Mouse (Mus musculus) right cerebral cortex, adult 2 months (tissue): Measurements from ENCODE around the gene Usp20.
"Not testable (repeated sequence)": the region's sequence is repeated elsewhere in the genome, so short reads cannot be mapped to it uniquely, and the experiment has no call there.

Experiments used
- DNase-seq, 2 experiments: peaks; one replicate each; pipeline ENCODE4 v3.0.0; 2021 to 2022; ENCODE audit warnings: low spot score in 2 of 2

The Usp20 gene

DNA sequence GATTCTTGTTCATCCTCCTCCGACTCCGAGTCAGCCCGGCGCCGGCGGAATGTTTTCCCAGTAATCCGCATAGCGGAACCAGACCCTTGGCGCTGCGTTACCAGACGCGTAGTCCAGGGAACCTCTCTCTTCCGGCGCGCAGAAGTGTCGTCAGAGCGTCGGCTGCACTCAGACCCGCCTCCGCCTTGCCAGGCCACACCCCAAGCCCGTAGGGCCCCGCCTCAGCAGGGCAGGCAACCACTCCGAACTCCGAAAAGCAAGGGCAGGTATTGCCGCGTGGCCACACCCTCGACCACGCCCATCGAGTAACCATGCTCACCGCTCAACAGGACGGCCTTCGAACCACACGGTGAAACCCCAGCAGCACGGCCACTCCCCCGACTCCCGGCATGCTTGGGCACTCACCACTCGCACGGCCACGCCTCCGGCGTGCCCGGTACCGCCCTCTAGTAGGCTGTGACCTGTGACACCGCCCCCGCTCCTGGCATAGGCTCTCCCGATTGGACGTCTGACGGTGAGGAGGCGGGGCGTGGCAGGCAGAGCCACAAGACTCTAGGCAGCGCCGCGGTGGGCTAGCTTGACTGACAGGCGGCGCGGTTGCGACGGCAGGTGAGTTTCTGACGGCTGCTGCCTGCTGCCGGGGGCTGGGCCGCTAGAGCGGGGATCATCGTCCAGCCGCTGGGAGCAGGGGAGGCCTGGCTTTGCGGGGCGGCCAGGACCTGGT is at the start of gene Usp20, which contains the start of gene BC005624:
Usp20 (plus strand) TSS at position 490 of the 724 bp plus-strand sequence.
BC005624 (minus strand) TSS at position 412 of the 724 bp plus-strand sequence.
- peak; percentile 99 to 100 for DNase-seq

DNA sequence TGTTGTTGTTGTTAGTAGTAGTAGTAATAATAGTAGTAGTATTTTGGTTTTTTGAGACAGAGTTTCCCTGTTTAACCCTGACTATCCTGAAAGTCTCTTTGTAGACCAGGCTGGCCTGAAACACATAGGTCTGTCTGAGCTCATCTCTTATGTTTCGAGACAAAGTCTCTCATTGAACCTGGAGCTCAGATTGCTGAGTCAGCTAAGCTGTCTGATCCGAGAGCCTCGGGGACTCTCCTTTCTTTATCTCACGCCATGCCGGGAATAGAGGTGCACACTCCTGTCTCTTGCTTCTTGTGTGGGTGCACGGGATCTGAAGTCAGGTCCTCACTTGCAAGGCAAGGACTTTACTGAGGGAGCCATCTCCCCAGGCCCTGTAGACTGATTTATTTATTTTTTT is 49.0 kb upstream of the Usp20 start:
- DNase-seq: no peak

DNA sequence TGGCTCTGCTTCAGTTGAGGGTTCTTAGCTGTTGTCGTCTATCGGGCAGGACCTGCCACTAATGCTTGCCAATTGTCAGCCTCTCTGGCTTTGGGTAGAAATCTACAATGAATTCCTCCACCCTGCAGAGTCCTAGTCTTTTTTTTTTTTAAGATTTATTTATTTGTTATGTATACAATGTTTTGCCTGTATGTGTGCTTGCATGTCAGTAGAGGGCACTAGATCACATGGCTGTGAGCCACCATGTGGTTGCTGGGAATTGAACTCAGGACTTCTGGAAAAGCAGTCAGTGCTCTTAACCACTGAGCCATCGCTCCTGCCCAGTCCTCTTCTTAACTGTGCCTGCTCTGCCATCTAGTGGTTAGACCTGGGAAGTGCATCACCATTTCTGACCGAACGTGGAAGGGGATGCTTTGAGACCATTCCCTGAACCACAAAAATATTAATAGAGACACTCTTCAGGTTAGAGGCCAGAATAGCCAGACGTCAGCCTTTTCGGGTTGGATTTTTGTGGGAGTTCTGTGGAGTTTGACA is 48.1 kb upstream of the Usp20 start:
- peak; percentile 75 to 83 for DNase-seq

DNA sequence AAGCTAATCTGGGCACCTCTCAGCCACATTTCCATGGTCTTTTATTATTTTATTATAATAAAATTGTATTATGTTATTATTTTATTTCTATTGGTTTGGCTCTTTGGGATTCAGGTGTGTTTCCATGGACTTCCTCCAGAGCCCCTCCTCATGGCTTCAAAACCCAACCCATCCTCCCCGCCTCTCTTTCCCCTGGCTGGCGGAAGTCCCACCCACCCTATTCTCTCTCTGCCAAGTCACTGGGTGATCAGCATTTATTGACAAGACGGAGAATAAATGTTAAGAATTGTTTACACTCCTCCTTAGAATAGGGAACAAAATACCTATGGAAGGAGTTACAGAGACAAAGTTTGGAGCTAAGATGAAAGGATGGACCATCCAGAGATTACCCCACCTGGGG is 45.3 kb upstream of the Usp20 start:
- DNase-seq: no peak

DNA sequence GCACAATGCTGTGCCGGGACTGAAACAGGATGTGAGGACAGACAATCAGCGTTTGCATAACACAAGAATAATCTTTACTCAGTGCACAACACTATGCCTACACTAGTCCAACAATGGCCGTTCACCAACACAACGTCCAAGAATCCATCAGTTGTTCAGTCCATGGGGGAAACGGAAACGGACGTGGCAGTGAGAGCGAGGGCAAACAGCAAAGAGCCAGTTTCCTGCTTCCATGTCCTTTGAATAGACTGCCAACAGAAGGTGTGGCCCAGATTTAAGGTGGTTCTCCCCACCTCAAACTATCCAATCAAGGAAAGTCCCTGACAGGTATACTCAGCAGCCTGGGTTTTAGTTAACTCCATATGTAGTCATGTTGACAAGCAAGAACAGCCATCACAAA is 44.3 kb upstream of the Usp20 start:
- DNase-seq: no peak

DNA sequence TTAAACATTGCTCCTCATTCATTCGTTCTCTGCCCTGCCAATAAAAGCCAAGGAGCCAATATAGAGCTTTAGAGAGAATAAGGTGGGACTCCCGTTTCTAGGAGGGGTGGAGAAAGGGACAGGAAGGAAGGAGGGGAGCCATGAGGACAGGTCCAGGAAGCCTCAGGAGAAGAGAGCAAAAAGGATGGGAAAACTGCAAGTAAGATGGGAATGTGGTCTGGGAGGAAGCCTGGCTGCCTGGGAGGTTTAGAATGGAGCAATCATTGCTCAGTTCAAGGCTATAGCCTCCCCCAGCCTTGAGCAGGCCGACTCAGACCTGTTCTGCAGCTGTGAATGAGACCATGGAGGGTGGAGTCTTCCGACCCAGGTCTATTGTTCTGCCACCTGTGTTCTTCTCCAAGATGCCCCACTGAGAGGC is 43.5 kb upstream of the Usp20 start:
- DNase-seq: no peak

DNA sequence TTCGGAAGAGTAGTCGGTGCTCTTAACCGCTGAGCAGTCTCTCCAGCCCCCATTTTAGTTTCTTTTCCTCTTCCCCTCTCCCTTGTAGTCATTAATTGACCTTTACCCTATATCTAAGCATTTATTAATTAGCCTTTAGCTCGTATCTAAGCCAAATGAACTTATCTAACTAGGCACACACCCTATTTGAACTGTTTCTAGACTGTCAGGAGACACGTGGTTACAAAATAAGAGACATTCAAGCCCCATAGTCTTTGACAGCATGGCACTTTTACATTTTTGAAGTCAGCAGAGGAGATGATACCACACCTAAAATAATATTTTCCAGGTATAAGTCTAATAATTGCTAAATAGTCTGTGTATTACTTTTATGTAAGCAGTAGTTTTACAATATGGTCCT is 40.5 kb upstream of the Usp20 start:
- DNase-seq: no peak

DNA sequence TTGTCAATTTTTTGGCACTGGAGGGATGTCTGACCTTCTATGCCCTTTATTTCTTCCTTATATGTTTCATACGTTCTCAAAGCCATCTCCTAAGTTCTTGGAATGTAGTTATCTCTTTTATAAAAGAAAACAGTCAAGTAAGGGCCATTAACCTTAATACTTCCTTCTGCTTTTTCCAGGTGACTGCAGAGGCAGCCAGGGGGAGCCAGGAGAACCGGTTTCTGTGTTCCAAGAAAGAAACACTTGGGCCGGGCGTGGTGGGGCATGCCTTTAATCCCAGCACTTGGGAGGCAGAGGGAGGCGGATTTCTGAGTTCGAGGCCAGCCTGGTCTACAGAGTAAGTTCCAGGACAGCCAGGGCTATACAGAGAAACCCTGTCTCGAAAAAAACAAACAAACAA is 40.0 kb upstream of the Usp20 start:
- not testable (repeated sequence) for DNase-seq

DNA sequence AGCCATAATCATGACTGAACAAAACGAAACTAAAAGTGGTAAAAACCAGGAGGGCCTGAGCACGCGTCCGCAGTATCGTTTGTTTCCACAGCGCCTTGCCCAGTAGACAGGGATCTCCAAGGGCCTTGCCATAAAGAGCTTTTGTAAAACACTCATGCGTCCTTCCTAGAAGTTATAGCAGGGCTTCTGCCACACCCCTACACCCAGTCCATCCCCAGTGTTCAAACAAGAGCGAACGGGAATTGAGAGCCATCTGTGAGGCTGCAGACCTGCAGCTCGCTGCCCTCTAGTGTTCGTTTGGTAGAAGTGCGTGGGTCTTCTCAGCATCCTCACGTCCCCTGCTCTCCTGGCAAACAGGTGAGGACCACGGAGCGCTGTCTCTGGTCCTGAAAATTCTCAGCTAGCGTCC is 39.5 kb upstream of the Usp20 start:
- peak; percentile 66 to 67 for DNase-seq

DNA sequence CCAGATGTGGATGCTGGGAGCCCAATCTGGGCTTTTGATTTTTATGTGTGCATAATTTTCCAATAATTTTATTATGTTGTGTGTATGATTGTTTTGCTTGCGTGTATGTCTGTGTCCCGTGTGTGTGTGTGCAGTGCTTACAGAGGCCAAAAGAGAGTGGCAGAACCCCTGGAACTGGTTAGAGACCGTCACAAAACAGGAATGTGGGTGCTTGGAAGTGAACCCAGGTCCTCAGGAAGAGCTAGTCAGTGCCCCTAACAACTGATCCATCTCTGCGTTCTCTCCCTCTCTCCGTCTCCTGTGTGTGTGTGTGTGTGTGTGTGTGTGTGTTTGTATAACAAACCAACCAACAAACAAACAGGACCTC is 29.6 kb upstream of the Usp20 start:
- DNase-seq: no peak

DNA sequence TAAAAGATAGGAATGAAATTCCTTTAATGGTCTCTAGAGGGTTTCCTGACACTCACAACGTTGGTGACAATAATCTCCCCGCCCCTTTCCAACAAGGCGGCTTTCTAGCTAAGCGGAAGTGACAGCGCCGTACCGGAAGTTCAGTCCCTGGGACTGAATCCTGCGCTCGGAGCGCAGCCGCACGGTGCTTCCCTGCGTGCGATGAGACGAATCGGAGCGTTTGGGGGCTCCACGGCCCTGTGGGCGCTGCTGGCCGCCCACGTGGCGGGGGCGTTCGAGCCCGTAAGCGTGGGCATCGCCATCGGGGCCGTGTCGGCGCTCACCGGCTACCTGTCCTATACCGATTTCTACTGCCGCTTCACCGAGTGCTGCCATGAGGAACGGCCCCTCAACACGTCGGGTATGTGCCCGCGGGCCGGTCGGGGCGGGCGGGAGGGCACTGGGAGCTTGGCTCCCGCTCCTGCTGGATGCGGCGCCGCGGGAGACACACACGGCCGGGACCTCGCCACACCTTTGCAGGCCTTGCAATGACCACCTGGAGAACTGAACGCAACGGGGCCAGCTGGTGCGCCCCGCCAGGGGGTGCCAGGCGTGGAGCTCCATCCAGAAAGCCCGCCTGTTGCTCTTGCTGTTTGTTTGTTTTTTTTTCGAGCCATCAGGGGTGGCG is 29.1 kb upstream of the Usp20 start, which contains the start of gene Tor1b:
Tor1b (plus strand) TSS at position 136 of the 667 bp plus-strand sequence.
- DNase-seq: peak; percentile 88 to 90

DNA sequence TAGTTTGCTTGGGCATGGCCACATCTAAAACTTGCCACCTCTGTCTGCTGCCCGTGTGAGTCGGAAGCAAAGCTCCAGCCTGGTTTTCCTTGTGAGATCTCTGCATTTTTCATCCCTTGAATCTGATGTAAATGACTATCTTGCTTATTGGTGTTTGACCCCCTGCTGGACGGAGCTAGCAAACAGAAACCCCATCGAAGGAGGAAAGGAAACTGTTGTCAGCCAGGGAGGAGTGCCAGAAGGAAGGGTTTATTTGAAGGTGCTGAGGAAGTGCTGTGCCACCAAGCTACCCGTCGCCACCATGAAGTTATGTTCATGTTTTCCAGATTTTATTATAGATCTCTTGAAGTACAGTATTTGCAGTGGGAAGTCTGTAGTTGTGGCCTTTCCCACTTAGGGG is 27.3 kb upstream of the Usp20 start:
- no peak for DNase-seq

DNA sequence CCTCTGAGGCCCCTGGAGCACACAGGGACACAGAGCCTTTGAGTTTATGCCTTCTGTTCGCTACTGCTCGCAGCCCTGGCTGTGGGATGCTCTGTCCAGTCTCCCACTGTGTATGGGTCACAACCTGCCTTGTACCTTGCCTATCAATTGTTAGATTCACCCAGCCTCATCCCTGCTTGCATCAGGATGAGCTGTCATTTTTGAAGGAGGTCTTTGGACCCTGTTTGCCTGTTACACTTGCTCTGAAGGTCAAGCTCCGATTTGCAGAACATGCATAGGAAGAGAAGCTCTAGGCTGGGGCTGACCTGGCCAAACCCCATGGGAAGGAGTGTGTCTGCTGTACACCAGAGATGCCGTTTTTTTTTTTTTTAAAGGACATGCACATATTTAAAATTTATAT is 24.6 kb upstream of the Usp20 start:
- no peak for DNase-seq

DNA sequence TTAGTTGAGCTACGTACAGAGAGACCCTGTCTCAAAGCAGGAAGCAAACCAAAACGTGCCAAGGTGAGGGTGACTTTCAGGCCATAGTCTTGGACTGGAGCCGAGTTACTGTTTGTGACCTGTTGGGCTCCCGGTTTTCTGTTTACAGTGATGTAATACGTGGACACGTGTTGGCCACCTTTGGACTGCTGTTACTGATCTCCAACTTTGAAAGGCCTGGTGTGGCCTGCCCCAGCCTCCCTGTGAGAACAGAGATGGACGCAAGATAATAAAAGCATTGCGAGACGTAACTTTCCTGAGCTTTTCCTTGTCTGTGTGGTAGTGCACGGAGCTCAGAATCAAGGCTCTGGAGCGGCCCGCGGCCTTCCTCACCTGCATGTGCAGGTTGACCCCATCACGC is 23.4 kb upstream of the Usp20 start:
- DNase-seq: no peak

DNA sequence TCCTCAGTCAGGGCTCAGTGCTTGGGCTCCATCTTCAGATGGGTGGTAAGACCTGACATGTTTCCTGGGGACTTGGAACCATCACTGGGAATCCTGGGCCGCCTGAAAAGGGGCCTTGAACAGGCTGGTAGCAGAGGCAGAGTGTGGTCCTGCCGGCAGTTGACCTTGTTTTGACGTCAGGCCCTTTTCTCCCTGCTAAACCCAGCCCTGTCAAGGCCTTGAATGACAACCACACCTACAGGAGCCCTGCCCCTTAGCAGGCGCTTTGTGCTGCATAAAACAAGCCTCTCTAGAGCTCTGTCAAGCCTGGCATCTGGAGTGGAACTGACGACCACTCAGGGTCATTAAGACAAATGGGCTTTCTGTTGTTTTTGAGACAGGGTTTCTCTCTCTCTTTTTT is 22.2 kb upstream of the Usp20 start:
- no peak for DNase-seq

DNA sequence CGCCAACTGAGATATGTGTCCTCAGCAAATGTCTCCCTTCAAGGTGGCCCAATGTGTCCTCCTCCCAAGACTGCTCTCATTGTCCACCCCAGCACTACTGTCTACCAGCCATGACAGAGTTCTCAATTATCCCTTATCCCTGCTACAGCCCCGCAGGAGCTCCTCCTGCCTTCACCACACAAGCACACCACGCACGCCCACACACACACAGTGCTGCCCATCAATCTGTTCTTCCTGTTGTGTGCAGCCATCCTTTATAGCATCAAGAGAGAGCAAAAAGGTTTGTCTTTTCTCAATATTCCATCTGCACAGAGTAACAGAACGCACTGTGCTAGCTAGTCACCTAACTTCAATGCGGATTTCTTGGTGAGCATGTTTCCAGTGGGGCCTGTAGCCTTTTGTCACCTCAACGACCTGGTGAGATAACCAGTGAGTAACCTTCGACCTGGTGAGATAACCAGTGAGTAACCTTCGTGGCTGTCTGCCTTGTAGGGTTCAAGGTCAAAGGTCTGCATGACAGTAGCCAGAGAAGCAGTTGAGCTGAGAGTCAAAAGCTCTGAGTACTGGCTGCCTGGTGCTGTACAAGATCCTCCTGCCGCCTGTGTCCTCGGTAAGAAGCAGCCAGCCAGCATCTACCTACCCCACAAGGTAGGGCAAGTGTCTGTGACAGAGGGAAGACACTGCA is 19.4 kb upstream of the Usp20 start:
- DNase-seq: no peak

DNA sequence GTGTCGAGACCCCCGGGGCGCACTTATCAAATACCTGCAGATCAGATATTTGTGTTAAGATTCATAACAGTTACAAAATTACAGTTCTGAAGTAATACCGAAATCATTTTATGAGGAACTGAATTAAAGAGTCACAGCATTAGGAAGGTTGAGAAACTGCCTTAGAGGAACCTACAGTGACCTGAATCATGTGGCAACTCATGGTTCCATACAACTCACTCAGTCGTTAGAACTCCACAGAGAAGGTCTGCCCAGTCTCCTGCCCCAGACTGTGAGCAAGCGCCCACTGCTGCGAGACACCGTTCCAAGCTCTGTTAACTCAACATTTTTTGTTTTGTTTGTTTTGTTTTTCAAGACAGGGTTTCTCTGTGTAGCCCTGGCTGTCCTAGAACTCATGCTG is 16.5 kb upstream of the Usp20 start:
- no peak for DNase-seq

DNA sequence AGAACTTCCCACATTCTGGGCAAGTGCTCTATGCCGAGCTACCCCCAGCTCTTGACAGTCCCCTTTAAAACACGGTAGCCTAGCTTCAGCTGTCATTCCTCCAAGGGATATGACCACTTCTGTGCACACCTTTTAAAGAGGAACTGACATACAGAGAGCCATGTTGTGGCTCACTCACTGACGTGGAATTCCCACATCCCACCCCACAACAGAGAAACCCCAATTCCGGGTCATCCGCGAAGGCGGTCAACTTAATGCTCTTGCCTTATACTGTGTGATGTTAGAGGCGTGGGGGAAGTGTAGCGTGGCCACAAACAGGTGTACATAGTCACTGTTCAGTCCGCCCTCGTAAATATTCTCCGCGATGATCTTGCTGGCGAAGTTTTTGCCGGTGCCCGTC is 15.3 kb upstream of the Usp20 start:
- no peak for DNase-seq

DNA sequence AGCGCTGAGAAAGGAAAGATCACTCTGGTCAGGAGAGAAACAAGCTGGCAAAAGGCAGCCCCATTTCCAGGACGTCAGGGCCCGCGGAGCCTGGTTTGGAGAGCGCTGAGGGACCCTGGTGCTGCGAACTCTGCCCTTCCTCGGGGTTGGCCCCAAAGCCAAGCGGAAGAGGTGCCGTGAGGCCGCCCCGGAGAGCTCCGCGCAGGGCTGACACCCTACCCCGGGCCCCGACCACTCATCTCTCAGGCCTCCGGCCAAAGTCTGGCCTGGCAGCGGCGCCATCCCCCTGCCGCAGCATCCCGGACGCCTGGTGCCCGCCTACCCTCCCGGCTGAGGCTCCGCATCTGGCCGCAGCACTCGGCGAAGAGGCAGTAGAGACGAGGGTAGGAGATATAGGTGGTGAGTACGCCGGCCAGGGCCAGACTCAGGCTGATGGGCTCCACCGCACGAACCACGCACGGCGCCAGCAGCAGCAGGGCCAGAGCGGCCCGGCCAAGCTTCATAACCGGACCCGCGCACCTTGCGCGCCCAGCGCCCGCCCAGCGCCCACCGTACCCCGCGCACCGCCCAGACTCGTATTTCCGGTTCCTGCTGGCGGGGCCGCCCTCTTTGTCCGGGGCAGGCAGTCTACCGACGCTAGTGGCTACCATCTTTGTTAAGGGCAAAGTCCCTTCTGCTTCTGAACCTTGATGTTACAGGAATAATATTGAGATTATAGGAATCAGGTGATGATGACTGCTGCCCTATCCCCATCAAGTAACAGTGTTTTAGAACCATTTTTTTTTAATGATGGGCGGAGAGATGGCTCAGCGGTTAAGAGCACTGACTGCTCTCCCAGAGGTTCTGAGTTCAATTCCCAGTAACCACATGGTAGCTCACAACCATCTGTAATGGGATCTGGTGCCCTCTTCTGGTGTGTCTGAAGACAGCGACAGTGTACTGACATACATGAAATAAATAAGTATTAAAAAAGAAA is 14.4 kb upstream of the Usp20 start, which contains the start of gene Tor1a:
Tor1a (minus strand) TSS at position 582 of the 976 bp plus-strand sequence.
- DNase-seq: peak; percentile 91 to 93

DNA sequence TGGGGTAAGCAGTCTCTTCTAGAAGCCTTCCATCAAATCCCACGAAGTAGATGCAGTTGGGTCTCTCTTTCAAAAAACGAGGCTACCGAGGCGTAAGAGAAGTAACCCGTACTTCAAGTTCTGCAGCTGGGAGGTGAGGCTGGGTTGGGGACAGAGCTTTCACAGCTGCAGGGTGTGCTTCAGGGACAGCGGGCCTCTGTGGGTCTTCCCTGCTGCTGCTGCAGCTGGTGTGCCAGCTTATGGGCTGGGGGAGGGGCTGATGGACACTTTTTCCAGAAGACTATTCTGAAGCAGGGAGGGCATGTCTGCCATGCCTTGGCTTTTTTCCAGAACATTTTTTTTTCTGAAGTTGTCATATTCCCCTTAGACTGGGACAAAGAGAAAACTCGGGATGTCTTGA is 945 bp downstream of the Usp20 start:
- DNase-seq: no peak
